In the genomic region with DNA sequence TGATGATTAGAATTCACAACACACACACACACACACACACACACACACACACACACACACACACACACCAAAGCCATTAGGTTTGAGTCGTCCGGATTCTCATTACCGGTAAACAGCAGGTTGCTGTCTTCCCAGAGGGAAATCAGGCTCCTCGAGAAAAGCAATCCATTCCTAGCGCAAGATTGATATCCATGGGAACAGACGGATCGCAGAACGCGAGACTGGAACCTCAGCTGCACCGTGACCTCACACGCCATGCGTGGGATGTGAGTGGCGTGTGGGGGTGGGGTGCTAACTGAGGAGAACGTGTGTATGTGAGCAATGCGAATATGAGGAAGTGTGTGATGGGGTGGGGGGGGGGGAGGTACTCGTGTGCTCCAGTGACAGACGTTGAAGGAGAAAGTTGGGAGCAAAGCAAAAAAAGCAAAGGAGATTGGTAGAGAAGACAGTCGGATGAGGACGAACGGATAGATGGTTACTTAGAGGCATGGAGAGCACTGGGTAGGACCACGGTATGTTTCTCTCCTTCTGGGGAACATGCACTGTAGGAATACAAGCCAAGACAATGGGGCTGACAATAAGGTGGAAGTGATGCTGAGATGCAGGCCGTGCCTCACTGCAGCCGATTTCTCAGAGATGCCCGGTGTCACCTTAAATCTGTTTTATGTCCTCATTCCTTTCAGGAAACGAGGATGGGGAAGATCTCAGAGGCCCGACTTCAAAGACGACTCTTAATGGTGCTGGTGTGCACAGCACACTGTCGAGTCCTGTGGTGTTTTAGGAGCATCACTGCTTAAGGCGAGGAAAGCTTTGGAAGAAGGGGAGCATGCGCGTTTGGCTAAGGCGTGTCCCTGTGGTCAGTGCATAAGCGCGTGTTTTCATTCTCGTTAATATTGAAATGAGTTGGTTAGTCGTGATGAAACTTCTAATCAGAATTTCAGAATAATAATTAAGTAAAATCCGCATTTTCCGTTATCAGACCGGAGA, we compare ENCODE assay signal across 11 mouse cellular contexts.
A peak's percentile ranks its signal among the peaks of the same experiment; 100 is the strongest.
DNase-seq lines count a peak whose midpoint lies in the region; ATAC-seq and TF ChIP-seq lines count a peak whose summit lies in the region.
"Had no signal": no experiment of that assay in that cellular context is flagged by ENCODE, and none has a peak within 500 bp of the region (broad histone marks: within the 10 kb centered on the region; RNA-seq: fewer than 3 reads in every experiment).

No protein-coding gene starts in this region.

- H3K27ac ChIP-seq in hindbrain, embryonic 12.5 days, result 0 out of 2 replicates have a peak overlapping the region, but pooled peaks have one; percentile 2
- H3K27ac ChIP-seq in neural tube, embryonic 15.5 days (replicated peaks), result peak overlapping the region; percentile 4; the same call in 1 of the 2 replicates
- H3K27ac ChIP-seq in intestine, postnatal 0 days (ENCODE audit: low read depth, low read length), result no peak overlapping the region
- H3K27ac ChIP-seq: forebrain, embryonic 12.5 days had no signal

- no peak overlapping the region for H3K9ac ChIP-seq in hindbrain, embryonic 12.5 days
- no peak overlapping the region for H3K9ac ChIP-seq in neural tube, embryonic 15.5 days (replicated peaks)
- no peak overlapping the region for H3K9ac ChIP-seq in intestine, postnatal 0 days (ENCODE audit: low read depth, low read length)
- H3K9ac ChIP-seq: forebrain, embryonic 12.5 days had no signal

- H3K27me3 ChIP-seq in hindbrain, embryonic 12.5 days, result no peaks in the 10 kb centered on the region
- no peaks in the 10 kb centered on the region for H3K27me3 ChIP-seq in neural tube, embryonic 15.5 days (replicated peaks)
- H3K27me3 ChIP-seq in intestine, postnatal 0 days (replicated peaks; ENCODE audit: control insufficient read depth, insufficient read depth, low read length), result no peaks in the 10 kb centered on the region
- H3K27me3 ChIP-seq: forebrain, embryonic 12.5 days had no signal

- no peaks in the 10 kb centered on the region for H3K4me1 ChIP-seq in hindbrain, embryonic 12.5 days
- peaks cover 3% of the 10 kb centered on the region; the same call in 1 of the 2 replicates for H3K4me1 ChIP-seq in neural tube, embryonic 15.5 days
- H3K4me1 ChIP-seq in intestine, postnatal 0 days (replicated peaks; ENCODE audit: control insufficient read depth, insufficient read depth, low read length), result no peaks in the 10 kb centered on the region
- H3K4me1 ChIP-seq: forebrain, embryonic 12.5 days had no signal

- no peaks in the 10 kb centered on the region for H3K9me3 ChIP-seq in hindbrain, embryonic 12.5 days (replicated peaks)
- H3K9me3 ChIP-seq in neural tube, embryonic 15.5 days (replicated peaks), result no peaks in the 10 kb centered on the region
- H3K9me3 ChIP-seq in intestine, postnatal 0 days (ENCODE audit: control insufficient read depth), result no peaks in the 10 kb centered on the region
- H3K9me3 ChIP-seq: forebrain, embryonic 12.5 days had no signal

- WGBS in hindbrain, embryonic 12.5 days, result 77% methylated on average over 39 of the region's 39 CpGs
- 64% methylated on average over 39 of the region's 39 CpGs for WGBS in neural tube, embryonic 15.5 days
- 84% methylated on average over 39 of the region's 39 CpGs for WGBS in intestine, postnatal 0 days

- peak; percentile 72 for ATAC-seq in hindbrain, embryonic 12.5 days (ENCODE audit: low FRiP score)
- ATAC-seq in neural tube, embryonic 15.5 days (ENCODE audit: low FRiP score), result peak; percentile 69
- no peak for ATAC-seq in intestine, postnatal 0 days

- DNase-seq in layer of hippocampus, adult 11-12 months (ENCODE audit: low spot score), result peak; percentile 17
- no peak for DNase-seq in layer of hippocampus, adult 9-10 months (ENCODE audit: low spot score)
- peak; percentile 28 to 49 for DNase-seq in left cerebral cortex, adult 18-20 months (ENCODE audit: low spot score in 2 of 2)
- no peak for DNase-seq in gastrocnemius, postnatal 10 days
- no peak for DNase-seq in Muller cell, postnatal 12 days (ENCODE audit: inconsistent ontology term)
- DNase-seq: kidney, adult 9 months; lung, postnatal 4 days had no signal

- no peaks in the 10 kb centered on the region for H3K36me3 ChIP-seq in hindbrain, embryonic 12.5 days
- H3K36me3 ChIP-seq in neural tube, embryonic 15.5 days, result no peaks in the 10 kb centered on the region
- H3K36me3 ChIP-seq in intestine, postnatal 0 days (ENCODE audit: control insufficient read depth, insufficient read depth), result no peaks in the 10 kb centered on the region
- H3K36me3 ChIP-seq: forebrain, embryonic 12.5 days had no signal

- no peak overlapping the region for H3K4me3 ChIP-seq in hindbrain, embryonic 12.5 days
- no peak overlapping the region for H3K4me3 ChIP-seq in neural tube, embryonic 15.5 days (replicated peaks)
- H3K4me3 ChIP-seq in intestine, postnatal 0 days (ENCODE audit: low read depth, low read length), result no peak overlapping the region
- H3K4me3 ChIP-seq: forebrain, embryonic 12.5 days had no signal

- no peak overlapping the region for H3K4me2 ChIP-seq in hindbrain, embryonic 12.5 days (replicated peaks)
- peak overlapping the region; percentile 7; the same call in 1 of the 2 replicates for H3K4me2 ChIP-seq in neural tube, embryonic 15.5 days
- H3K4me2 ChIP-seq in intestine, postnatal 0 days (replicated peaks; ENCODE audit: low read depth), result no peak overlapping the region
- H3K4me2 ChIP-seq: forebrain, embryonic 12.5 days had no signal

- no peak for TF ChIP-seq CTCF in intestine, postnatal 0 days (IDR thresholded peaks at IDR 0.05; ENCODE audit: low read depth)

Comparison
In these comparisons a context has a peak if more than half of its experiments do, and no peak if none do; other contexts are left out.
1. DNase-seq: peak in layer of hippocampus, adult 11-12 months (single experiment) and left cerebral cortex, adult 18-20 months (2 of 2); none in layer of hippocampus, adult 9-10 months (single experiment), gastrocnemius, postnatal 10 days (single experiment) and Muller cell, postnatal 12 days (single experiment).